8 mouse cellular contexts compared by ENCODE assay signal in the genomic region with DNA sequence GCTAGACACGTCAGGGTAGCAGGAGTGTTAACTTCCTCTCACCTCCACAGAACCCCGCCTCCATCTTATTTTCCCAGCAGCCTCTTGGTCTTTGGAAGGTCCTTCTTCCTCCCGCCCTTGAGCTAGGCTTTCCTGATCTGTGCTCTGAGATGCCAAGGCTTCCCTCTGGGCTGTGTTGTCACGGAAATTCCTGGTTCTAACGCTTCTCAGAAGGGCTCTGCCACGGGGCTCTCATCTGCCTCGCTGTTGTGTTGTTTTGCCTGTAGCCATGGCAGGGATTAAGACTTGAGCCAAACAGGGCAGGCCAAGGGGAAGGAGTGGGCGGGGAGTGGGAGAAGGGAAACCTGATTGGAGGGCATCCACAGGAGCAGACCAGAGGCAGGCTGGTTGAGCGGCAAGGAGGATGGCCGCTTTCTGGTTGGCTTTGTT. TPM values are rescaled to one million over a fixed set of nuclear protein-coding genes. Genes with fewer than 3 reads are reported as not detected.
DNase-seq lines count a peak whose midpoint lies in the region; ATAC-seq and TF ChIP-seq lines count a peak whose summit lies in the region.

No protein-coding gene starts in this region.

- no peaks in the 10 kb centered on the region for H3K36me3 ChIP-seq in kidney, adult 2 months (ENCODE audit: control insufficient read depth, insufficient read depth, low read length)
- H3K36me3 ChIP-seq in lung, embryonic 14.5 days (ENCODE audit: insufficient read depth), result no peaks in the 10 kb centered on the region

- peak overlapping the region; percentile 27; the same call in 1 of the 2 replicates for H3K4me2 ChIP-seq in lung, embryonic 14.5 days

- H3K4me3 ChIP-seq in kidney, adult 2 months (ENCODE audit: insufficient read depth, low read depth, low read length), result no peak overlapping the region
- H3K4me3 ChIP-seq in lung, embryonic 14.5 days (ENCODE audit: low read depth, low read length), result no peak overlapping the region

- H3K9me3 ChIP-seq in lung, embryonic 14.5 days (ENCODE audit: low read depth, low read length), result no peaks in the 10 kb centered on the region

- 57% methylated on average over 10 of the region's 10 CpGs for WGBS in kidney, adult 2 months
- 33% methylated on average over 10 of the region's 10 CpGs for WGBS in lung, embryonic 14.5 days

- TF ChIP-seq POLR2A in kidney, adult 2 months (IDR thresholded peaks at IDR 0.05; ENCODE audit: low read depth, low read length), result no peak

- ATAC-seq in lung, embryonic 14.5 days (ENCODE audit: insufficient read depth), result peak; percentile 79
- ATAC-seq in inflammation-experienced regulatory T-cells, adult 6 months, result no peak

- H3K4me1 ChIP-seq in kidney, adult 2 months (ENCODE audit: control insufficient read depth, insufficient read depth, low read length), result no peaks in the 10 kb centered on the region
- H3K4me1 ChIP-seq in lung, embryonic 14.5 days (ENCODE audit: insufficient read depth), result peaks cover 6% of the 10 kb centered on the region

- H3K9ac ChIP-seq in lung, embryonic 14.5 days, result no peak overlapping the region

- no peak for TF ChIP-seq CTCF in kidney, adult 2 months (conservative IDR thresholded peaks at IDR 0.05; ENCODE audit: insufficient read depth, insufficient read length, low read depth, low read length)
- TF ChIP-seq CTCF in lung, embryonic 14.5 days (IDR thresholded peaks at IDR 0.05; ENCODE audit: low read depth), result no peak

- DNase-seq in right cerebral cortex, adult 18-20 months, result peak; percentile 47
- DNase-seq in right cerebral cortex, postnatal 25 days, result no peak
- peak; percentile 70 for DNase-seq in embryo, embryonic 9.5 days (ENCODE audit: extremely low spot score)
- DNase-seq in heart, adult 18-20 months, result peak; percentile 89 to 90
- peak; percentile 50 for DNase-seq in kidney, adult 2 months
- peak; percentile 58 for DNase-seq in lung, embryonic 14.5 days
- peak; percentile 33 for DNase-seq in retina, adult 2 months (ENCODE audit: low read depth, low spot score)

- no peak overlapping the region for H3K27ac ChIP-seq in kidney, adult 2 months (ENCODE audit: insufficient read depth, low read depth, low read length)
- no peak overlapping the region for H3K27ac ChIP-seq in lung, embryonic 14.5 days (ENCODE audit: low read depth)

- H3K27me3 ChIP-seq in kidney, adult 2 months (replicated peaks; ENCODE audit: control insufficient read depth, insufficient read depth, low read length), result no peaks in the 10 kb centered on the region
- H3K27me3 ChIP-seq in lung, embryonic 14.5 days (ENCODE audit: insufficient read depth, low read length), result no peaks in the 10 kb centered on the region

RNA-seq across cellular contexts. Expression of gene Jdp2, which starts 26.8 kb away (rescaled TPM):
- total RNA-seq in heart, adult 18-20 months (2021), result 10 to 100 TPM; 14.8 to 16.5 TPM
- 6.2 and 7.7 TPM in 2 replicates for polyA plus RNA-seq in kidney, adult 2 months (2012; rRNA removed)
- 1.3 and 2.2 TPM in 2 replicates for polyA plus RNA-seq in lung, embryonic 14.5 days (2014; fragmentation: Nextera tagmentation; extraction: Ambion mirVana)
- polyA plus RNA-seq in inflammation-experienced regulatory T-cells, adult 6 months (2017; shearing (Covaris generic)), result under 1 TPM; 0.37 to 0.59 (median 0.58) TPM
